Mouse (Mus musculus) brown adipose tissue, adult 24 weeks (tissue): Measurements from ENCODE around the gene Fam24b. TPM values are rescaled to one million over a fixed set of nuclear protein-coding genes. Genes with fewer than 3 reads are reported as not detected.
A peak's percentile ranks its signal among the peaks of the same experiment; 100 is the strongest.

Experiments
- H3K27ac ChIP-seq: fragments of 200-500 bp; replicated peaks from 2 replicates; pipeline ENCODE4 v1.5.1; 2012; ENCODE audit warnings: low read depth, mild to moderate bottlenecking, low read length
- H3K4me1 ChIP-seq: fragments of 200-500 bp; 2 replicates; pipeline ENCODE4 v1.6.1; 2012; ENCODE audit warnings: low read length, mixed read lengths; ENCODE audit not compliant: control insufficient read depth, insufficient read depth, insufficient read length
- H3K4me3 ChIP-seq: fragments of 200-500 bp; 2 replicates; pipeline ENCODE4 v1.5.1; 2012; ENCODE audit warnings: low read depth, mild to moderate bottlenecking, low read length, moderate library complexity; ENCODE audit not compliant: insufficient read depth
- polyA plus RNA-seq: library from polyadenylated mRNA; stranded (reverse); fragments of >200 nt; gene quantifications from 2 replicates; pipeline ENCODE4 v1.2.4, GENCODE M21; 2012; ENCODE audit not compliant: missing spikeins, insufficient read depth, insufficient read length

Fam24b gene
- not detected in 2 replicates for polyA plus RNA-seq

GRCm38 (mm10) chr7:131329416-131329815 is at the start of gene Fam24b:
Gene Fam24b, minus strand, starts transcription at chr7:131329516.
- H3K4me1 ChIP-seq = no peaks in the 10 kb centered on the region
- no peak within 1 kb of the TSS for H3K4me3 ChIP-seq
- no peak within 1 kb of the TSS for H3K27ac ChIP-seq

- Histone ChIP-seq H3K4me3 (peak overlapping the region; percentile 16; the same call in 1 of the 2 replicates), H3K27ac (no peak overlapping the region), H3K4me1 (no peaks in the 10 kb centered on the region)
These were observed 42.8 kb upstream of the Fam24b start for GRCm38 (mm10) chr7:131371880-131372651.

- no peaks in the 10 kb centered on the region for H3K4me1 ChIP-seq
These were observed 42.1 kb upstream of the Fam24b start for GRCm38 (mm10) chr7:131371470-131371860.

GRCm38 (mm10) chr7:131370648-131371469 is 41.5 kb upstream of the Fam24b start, which contains the start of gene Pstk:
Gene Pstk, plus strand, starts transcription at chr7:131371141.
- Histone ChIP-seq H3K27ac (peak within 1 kb of the TSS; percentile 71), H3K4me3 (peak within 1 kb of the TSS; percentile 87), H3K4me1 (no peaks in the 10 kb centered on the region)

More at GRCm38 (mm10) chr7:131371470-131371860, 42.1 kb upstream of the Fam24b start:
- Histone ChIP-seq H3K27ac (peak overlapping the region; percentile 71; the same call in 1 of the 2 replicates), H3K4me3 (peak overlapping the region; percentile 87)

GRCm38 (mm10) chr7:131364131-131364530 is 34.8 kb upstream of the Fam24b start:
- Histone ChIP-seq H3K4me3 (no peak overlapping the region), H3K27ac (no peak overlapping the region), H3K4me1 (no peaks in the 10 kb centered on the region; the same call in 1 of the 2 replicates)

- Histone ChIP-seq H3K4me1 (no peaks in the 10 kb centered on the region; the same call in 1 of the 2 replicates), H3K4me3 (peak within 1 kb of the TSS; percentile 84), H3K27ac (peak within 1 kb of the TSS; percentile 76)
These were observed 33.4 kb upstream of the Fam24b start, which contains the start of gene 2310057M21Rik for GRCm38 (mm10) chr7:131362615-131363300. Gene 2310057M21Rik, minus strand, starts transcription at chr7:131362759.

- Histone ChIP-seq H3K4me3 (peak overlapping the region; percentile 84), H3K27ac (peak overlapping the region; percentile 76), H3K4me1 (no peaks in the 10 kb centered on the region; the same call in 1 of the 2 replicates)
These were observed 32.9 kb upstream of the Fam24b start for GRCm38 (mm10) chr7:131362269-131362614.

- no peaks in the 10 kb centered on the region for H3K4me1 ChIP-seq
- H3K27ac ChIP-seq = no peak overlapping the region
- H3K4me3 ChIP-seq = no peak overlapping the region
These were observed 26.8 kb upstream of the Fam24b start for GRCm38 (mm10) chr7:131356105-131356504.

- H3K27ac ChIP-seq = no peak overlapping the region
- no peaks in the 10 kb centered on the region for H3K4me1 ChIP-seq
- no peak overlapping the region for H3K4me3 ChIP-seq
These were observed 16.7 kb upstream of the Fam24b start for GRCm38 (mm10) chr7:131345856-131346541.

GRCm38 (mm10) chr7:131337502-131338068 is 8.3 kb upstream of the Fam24b start:
- Histone ChIP-seq H3K4me1 (no peaks in the 10 kb centered on the region), H3K27ac (no peak overlapping the region), H3K4me3 (no peak overlapping the region)

GRCm38 (mm10) chr7:131333564-131333963 is 4.2 kb upstream of the Fam24b start, which contains the start of gene Fam24a:
Gene Fam24a, plus strand, starts transcription at chr7:131333864.
- Histone ChIP-seq H3K27ac (no peak within 1 kb of the TSS), H3K4me3 (no peak within 1 kb of the TSS), H3K4me1 (no peaks in the 10 kb centered on the region)

GRCm38 (mm10) chr7:131331688-131332087 is 2.4 kb upstream of the Fam24b start:
- Histone ChIP-seq H3K27ac (no peak overlapping the region), H3K4me3 (no peak overlapping the region)

GRCm38 (mm10) chr7:131327054-131327453 is 2.3 kb downstream of the Fam24b start:
- no peak overlapping the region for H3K4me3 ChIP-seq
- no peaks in the 10 kb centered on the region for H3K4me1 ChIP-seq

More at GRCm38 (mm10) chr7:131331688-131332087, 2.4 kb upstream of the Fam24b start:
- H3K4me1 ChIP-seq = no peaks in the 10 kb centered on the region

GRCm38 (mm10) chr7:131322192-131322591 is 7.1 kb downstream of the Fam24b start, which contains the start of gene Cuzd1:
Gene Cuzd1, minus strand, starts transcription at chr7:131322292.
- no peaks in the 10 kb centered on the region for H3K4me1 ChIP-seq
- no peak within 1 kb of the TSS for H3K27ac ChIP-seq
- H3K4me3 ChIP-seq = no peak within 1 kb of the TSS

More at GRCm38 (mm10) chr7:131327054-131327453, 2.3 kb downstream of the Fam24b start:
- H3K27ac ChIP-seq = no peak overlapping the region
